Mouse (Mus musculus) cerebellum, adult 9-10 months (tissue): ENCODE results near the gene Shld2.
"Not testable (repeated sequence)": the region's sequence is repeated elsewhere in the genome, so short reads cannot be mapped to it uniquely, and the experiment has no call there.

Source experiments
- DNase-seq: peaks from one replicate; pipeline ENCODE4 v3.0.0; 2022

Shld2 gene

GRCm38 (mm10) chr14:34317431-34317830 is 7.1 kb upstream of the Shld2 start:
- DNase-seq: no peak

GRCm38 (mm10) chr14:34316346-34316745 is 6.1 kb upstream of the Shld2 start:
- DNase-seq: no peak

GRCm38 (mm10) chr14:34314796-34315195 is 4.5 kb upstream of the Shld2 start:
- DNase-seq: no peak

GRCm38 (mm10) chr14:34314383-34314782 is 4.1 kb upstream of the Shld2 start:
- not testable (repeated sequence) for DNase-seq

GRCm38 (mm10) chr14:34313612-34314011 is 3.3 kb upstream of the Shld2 start:
- DNase-seq: no peak

GRCm38 (mm10) chr14:34312339-34313048 is 2.2 kb upstream of the Shld2 start:
- DNase-seq: no peak

GRCm38 (mm10) chr14:34311691-34312090 is 1.4 kb upstream of the Shld2 start:
- DNase-seq: peak; percentile 55

- peak; percentile 68 for DNase-seq
Observed at GRCm38 (mm10) chr14:34311021-34311631, 833 bp upstream of the Shld2 start.

- peak; percentile 72 for DNase-seq
Observed at GRCm38 (mm10) chr14:34309907-34310233, 423 bp downstream of the Shld2 start.

- peak; percentile 59 for DNase-seq
Observed at GRCm38 (mm10) chr14:34309266-34309665, 1.0 kb downstream of the Shld2 start.

GRCm38 (mm10) chr14:34303265-34303680 is 7.0 kb downstream of the Shld2 start:
- DNase-seq: no peak

- DNase-seq: no peak
Observed at GRCm38 (mm10) chr14:34302681-34303242, 7.5 kb downstream of the Shld2 start.

GRCm38 (mm10) chr14:34298871-34299700 is 11.2 kb downstream of the Shld2 start:
- no peak for DNase-seq

- no peak for DNase-seq
Observed at GRCm38 (mm10) chr14:34297634-34298033, 12.7 kb downstream of the Shld2 start.

- DNase-seq: no peak
Observed at GRCm38 (mm10) chr14:34297038-34297437, 13.3 kb downstream of the Shld2 start.

- DNase-seq: no peak
Observed at GRCm38 (mm10) chr14:34296350-34296749, 13.9 kb downstream of the Shld2 start.

GRCm38 (mm10) chr14:34293641-34294040 is 16.7 kb downstream of the Shld2 start:
- DNase-seq: no peak

GRCm38 (mm10) chr14:34290229-34290628 is 20.1 kb downstream of the Shld2 start:
- DNase-seq: no peak

GRCm38 (mm10) chr14:34289259-34290015 is 20.9 kb downstream of the Shld2 start:
- DNase-seq: no peak

GRCm38 (mm10) chr14:34288396-34288795 is 21.9 kb downstream of the Shld2 start:
- no peak for DNase-seq

GRCm38 (mm10) chr14:34281736-34282269 is 28.5 kb downstream of the Shld2 start:
- no peak for DNase-seq

- DNase-seq: no peak
Observed at GRCm38 (mm10) chr14:34280798-34281197, 29.5 kb downstream of the Shld2 start.
